Mouse (Mus musculus): Measurements from ENCODE around the gene Speer4f1.
"Not testable (repeated sequence)": the region's sequence is repeated elsewhere in the genome, so short reads cannot be mapped to it uniquely, and the experiment has no call there.

Gene Speer4f1

GRCm38 (mm10) chr5:17475798-17476197 lies at the start of gene Speer4f1:
Gene Speer4f1, plus strand, starts transcription at chr5:17476098.
- not testable (repeated sequence) for DNase-seq (ENCODE audit: low read depth)

DNA sequence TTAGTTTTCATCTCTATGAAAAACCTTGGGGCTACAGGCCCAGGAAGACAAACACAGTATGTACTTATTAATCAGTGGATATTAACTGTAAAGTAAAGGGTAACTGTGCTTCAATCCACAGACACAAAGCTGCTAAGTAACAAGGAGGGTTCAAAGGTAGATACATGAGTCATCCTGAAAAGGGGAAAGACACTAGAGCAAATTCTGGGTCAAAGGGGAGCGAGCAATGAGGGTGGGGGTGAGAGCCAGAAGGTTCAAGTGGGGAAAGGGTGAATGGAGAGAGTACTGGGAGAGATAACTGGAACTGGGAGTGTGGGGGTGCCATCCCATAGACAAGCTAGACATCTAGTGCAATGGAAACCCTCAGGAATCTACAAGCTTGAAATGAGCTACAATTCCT lies 49.0 kb upstream of the Speer4f1 start:
- no peak for DNase-seq (ENCODE audit: low read depth)

- no peak for DNase-seq (ENCODE audit: low read depth)
Observed at GRCm38 (mm10) chr5:17434721-17435120, 41.2 kb upstream of the Speer4f1 start.

DNA sequence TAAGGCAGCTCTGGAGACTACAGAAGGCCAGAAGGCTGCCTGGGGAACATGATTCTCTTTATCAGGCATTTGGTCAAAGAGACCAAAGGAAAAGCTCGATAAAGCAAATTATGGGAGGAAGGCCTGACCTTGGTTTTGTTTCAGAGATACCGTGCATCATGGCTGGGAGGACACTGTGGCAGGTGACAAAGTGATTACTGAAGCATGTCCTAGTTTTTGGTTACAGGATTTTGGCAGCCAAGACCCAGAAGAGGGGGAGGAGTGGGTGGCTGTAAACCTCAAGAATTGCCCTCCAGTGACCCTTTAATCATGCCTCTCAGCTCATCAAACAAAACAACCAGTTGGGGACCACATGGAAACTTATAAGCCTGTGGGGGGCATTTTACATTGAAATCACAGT lies 39.7 kb upstream of the Speer4f1 start:
- no peak for DNase-seq (ENCODE audit: low read depth)

DNA sequence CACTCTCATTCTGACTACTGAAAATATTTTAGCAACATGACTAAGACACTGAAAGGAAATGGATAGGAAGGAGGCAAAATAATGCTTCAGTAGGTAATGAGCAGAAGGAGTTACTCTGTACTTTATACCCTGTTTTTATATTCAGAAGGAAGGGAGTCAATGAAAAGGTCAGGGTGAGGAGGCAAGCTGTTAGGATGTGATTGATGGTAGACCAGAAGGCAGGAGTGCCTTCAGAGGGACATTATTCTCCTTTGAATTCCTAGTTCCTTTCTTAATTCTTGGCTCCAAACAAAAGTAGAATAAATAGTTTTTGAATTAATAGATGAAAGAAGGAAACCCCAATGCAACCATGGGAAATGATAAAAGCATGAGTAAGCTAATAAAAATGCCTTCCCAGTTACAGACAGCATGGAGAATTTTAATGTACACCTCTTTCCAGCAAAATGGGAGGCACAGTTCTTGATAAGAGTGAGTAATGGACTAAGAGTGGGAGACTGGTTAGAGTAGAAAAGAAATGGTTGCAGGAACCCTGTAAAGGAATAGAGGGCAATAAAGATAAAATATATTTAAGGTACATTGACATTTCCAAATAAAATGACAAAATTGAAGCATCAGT lies 36.3 kb upstream of the Speer4f1 start:
- DNase-seq (ENCODE audit: low read depth), result no peak

DNA sequence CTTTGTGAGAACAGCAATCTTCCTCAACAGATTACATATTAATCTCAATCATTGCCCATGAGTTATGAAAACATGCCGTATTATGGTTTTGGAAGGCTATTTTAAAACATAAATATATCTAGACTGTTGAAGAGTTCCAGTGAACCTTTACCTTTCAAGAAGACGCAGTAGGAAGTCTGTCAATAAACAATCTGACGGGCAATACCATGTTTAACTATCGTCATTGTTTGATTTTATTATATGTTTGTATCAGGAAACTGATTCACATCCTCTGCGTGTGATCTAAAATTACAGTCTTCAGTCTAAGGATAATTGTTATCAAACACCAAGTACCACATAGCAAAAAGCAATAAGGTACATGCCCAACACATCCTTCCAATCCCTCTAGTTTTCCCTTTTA lies 21.8 kb upstream of the Speer4f1 start:
- no peak for DNase-seq (ENCODE audit: low read depth)

GRCm38 (mm10) chr5:17454952-17455586 lies 20.8 kb upstream of the Speer4f1 start:
- no peak for DNase-seq (ENCODE audit: low read depth)

DNA sequence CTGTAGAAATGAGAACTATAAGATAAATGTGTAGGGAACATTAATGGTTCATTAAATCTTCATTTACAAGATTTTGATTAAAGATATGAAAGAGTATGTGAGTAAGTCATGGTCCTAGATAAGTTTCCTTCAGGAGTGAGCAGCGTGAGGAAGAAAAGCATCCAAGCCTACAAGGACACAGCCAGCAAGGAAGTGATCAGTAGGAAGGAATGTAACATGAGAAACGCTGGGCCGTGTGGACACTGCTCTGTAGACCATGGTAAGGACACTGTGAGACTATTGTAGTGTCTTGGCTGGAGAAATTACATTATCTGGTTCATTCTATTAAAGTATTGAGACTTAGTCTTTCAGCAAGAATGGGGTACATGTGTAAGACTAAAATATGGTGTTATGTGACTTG lies 19.2 kb upstream of the Speer4f1 start:
- no peak for DNase-seq (ENCODE audit: low read depth)

- not testable (repeated sequence) for DNase-seq (ENCODE audit: low read depth)
Observed at GRCm38 (mm10) chr5:17468120-17468519, 7.8 kb upstream of the Speer4f1 start.

DNA sequence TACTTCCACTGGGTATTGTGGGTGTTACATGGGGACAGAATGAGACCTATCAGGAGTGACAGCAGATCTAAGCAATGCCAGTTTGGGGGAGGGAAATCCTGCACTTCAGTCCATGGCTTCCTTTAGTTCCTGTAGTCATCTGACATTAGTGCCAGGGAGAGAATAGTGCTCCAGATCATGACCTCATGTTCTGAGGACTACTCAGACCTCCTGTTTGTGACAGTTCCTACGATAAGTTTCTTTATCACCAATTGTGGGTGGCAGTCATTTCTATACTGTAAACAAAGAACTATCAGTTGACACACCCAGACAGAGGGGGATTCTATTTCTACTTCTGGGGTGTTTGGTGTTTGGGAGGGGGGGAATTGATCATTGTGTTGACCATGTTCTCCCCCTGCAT lies 578 bp downstream of the Speer4f1 start:
- no peak for DNase-seq (ENCODE audit: low read depth)

- DNase-seq (ENCODE audit: low read depth), result no peak
Observed at GRCm38 (mm10) chr5:17489894-17490293, 14.0 kb downstream of the Speer4f1 start.

DNA sequence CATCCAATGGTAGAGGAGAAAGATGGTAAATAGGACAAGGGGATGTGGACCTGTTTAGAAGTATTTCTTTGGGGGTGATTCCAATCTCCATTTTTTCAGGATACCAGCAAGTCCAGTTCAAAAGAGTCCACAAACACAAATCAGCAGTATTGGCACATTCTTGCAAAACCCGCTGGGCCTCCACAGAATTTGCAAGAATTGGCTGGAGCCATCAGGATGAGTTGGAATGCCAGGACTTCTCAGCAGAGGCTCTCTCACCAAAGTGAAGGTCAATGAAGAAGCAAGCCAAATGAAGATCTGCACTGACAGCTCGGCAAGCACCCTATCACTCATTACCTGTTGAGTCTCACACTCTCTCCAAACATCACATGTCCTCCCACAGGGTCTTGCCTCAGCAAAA lies 19.7 kb downstream of the Speer4f1 start:
- DNase-seq (ENCODE audit: low read depth), result no peak

DNA sequence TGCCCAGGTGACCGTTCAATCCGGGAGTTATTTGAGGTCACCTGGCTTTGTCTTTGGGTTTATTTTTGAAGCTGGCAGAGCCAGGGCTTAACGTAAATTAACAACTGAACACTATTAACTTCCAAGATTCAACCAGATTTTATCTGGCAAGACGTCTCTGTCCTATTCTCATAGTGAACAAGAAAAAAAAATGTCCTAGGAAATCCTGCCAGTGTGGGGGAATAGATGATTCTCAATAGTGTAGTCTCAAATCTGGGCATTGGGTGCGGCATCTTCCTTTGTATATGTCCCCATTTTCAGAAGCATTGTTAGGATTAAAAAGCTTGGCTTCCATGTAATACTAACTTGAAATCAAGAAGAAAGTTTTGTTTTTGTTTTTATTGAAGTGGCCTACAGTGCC lies 20.8 kb downstream of the Speer4f1 start:
- no peak for DNase-seq (ENCODE audit: low read depth)

DNA sequence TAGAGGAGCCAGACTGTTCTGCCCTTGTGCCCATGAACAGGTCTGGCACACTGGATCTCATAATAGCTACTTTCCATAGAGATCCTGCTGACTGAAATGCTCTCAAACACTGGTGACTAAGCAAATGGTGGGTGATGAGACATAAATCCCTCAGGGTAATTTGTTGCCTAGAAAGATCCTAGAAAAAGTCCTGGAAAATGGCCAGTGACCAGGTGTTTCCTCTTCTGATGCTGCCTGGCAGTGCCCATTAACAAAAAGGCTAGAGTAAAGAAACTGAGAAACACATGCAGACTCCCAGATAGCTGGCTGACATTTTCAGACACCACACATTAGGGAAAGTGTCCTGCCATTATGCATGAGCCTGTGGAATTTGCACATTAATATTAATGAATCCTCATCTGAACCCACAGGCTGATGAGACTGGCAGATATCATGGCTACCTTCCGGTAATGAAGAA lies 24.0 kb downstream of the Speer4f1 start:
- no peak for DNase-seq (ENCODE audit: low read depth)

DNA sequence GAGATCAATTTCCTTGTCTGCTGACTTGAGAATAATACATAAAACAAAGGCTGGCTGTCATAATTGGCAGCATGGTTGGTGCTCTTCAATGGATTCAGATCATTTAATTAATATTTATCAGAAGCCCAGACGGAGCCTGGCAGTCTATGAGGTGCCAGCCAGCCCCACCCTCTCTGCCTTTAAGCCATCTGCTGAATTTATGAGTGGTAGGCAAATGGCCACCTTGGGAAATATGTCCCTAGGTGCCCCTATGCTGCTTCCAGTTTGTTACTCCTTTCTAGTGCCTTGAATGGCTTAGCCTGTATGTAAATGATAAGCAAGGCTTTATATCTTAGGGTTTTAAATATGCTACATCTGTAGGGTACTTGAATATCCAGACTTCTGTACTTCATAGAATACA lies 25.0 kb downstream of the Speer4f1 start:
- no peak for DNase-seq (ENCODE audit: low read depth)

GRCm38 (mm10) chr5:17505540-17505939 lies 29.6 kb downstream of the Speer4f1 start:
- DNase-seq (ENCODE audit: low read depth), result no peak

DNA sequence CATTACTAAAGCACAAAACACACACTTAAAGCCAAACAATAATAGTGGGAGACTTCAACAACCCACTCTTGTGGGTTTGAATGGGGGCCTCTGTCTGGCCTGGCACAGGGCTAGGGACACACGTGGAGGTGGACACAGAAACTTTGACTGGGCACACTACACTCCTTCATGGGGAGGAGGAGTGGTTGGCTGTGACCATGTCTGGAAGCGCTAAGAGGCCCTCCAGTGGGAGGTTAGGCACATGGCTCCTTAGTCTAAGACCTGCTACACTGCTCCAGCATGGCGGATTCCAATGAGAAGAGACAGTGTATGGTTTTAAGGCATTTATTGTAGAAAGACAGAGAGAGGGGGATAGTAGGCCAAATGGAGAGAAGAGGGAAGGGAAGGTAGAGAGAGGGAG lies 32.1 kb downstream of the Speer4f1 start:
- DNase-seq (ENCODE audit: low read depth), result no peak
